Comparison of ENCODE assay signal across 18 mouse cellular contexts in the genomic region with DNA sequence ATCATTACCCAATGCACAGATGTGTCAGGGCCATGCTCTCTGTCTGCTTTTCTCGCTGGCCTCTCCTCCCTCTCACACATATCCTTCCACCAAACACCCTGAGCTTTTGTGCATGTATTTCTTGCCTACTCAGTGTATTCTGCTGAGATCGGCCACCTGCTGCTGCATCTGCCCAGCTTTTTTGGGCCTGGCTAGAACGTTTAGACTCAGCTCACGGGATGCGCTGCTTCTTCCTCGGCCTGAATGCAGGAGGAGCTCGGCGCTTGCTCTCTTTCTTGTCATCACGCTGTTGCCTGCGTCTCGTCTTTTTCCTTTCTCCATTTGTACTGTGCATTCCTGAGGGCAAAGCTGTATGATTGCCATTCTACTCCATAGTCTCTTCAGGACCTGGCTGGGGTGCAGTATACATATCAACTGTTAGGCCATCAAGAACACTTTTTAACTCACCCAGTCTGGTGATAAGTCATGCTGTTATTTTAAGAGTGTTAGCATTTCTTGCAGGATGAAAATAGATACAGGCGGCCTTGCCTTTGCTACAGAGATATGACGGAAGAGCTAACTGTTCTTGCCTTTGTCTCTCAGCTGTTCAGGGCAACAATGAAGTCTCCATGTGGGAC. TPM values are rescaled to one million over a fixed set of nuclear protein-coding genes. Genes with fewer than 3 reads are reported as not detected.
A peak's percentile ranks its signal among the peaks of the same experiment; 100 is the strongest.
DNase-seq lines count a peak whose midpoint lies in the region; ATAC-seq and TF ChIP-seq lines count a peak whose summit lies in the region.
"Had no signal": no experiment of that assay in that cellular context is flagged by ENCODE, and none has a peak within 500 bp of the region (broad histone marks: within the 10 kb centered on the region; RNA-seq: fewer than 3 reads in every experiment).

No protein-coding gene starts in this region.

- peak overlapping the region; percentile 15 for H3K4me2 ChIP-seq in heart, embryonic 14.5 days (ENCODE audit: low read length)
- H3K4me2 ChIP-seq: forebrain, embryonic 13.5 days; hindbrain, embryonic 14.5 days; midbrain, embryonic 15.5 days had no signal

- no peaks in the 10 kb centered on the region for H3K27me3 ChIP-seq in heart, embryonic 14.5 days (ENCODE audit: control insufficient read depth, insufficient read depth, low read length)
- H3K27me3 ChIP-seq in kidney, adult 2 months (replicated peaks; ENCODE audit: control insufficient read depth, insufficient read depth, low read length): no peaks in the 10 kb centered on the region
- H3K27me3 ChIP-seq: forebrain, embryonic 13.5 days; midbrain, embryonic 15.5 days had no signal

- H3K9ac ChIP-seq in heart, embryonic 14.5 days (ENCODE audit: low read length): no peak overlapping the region
- H3K9ac ChIP-seq: forebrain, embryonic 13.5 days; hindbrain, embryonic 14.5 days; liver, embryonic 14.5 days; midbrain, embryonic 15.5 days had no signal

- no peak for TF ChIP-seq CTCF in layer of hippocampus, adult 2 months (conservative IDR thresholded peaks at IDR 0.05)
- no peak for TF ChIP-seq CTCF in kidney, adult 2 months (conservative IDR thresholded peaks at IDR 0.05; ENCODE audit: insufficient read depth, insufficient read length, low read depth, low read length)

- DNase-seq in heart, postnatal 25 days (ENCODE audit: low spot score): no peak
- DNase-seq in frontal cortex, adult 2 months (ENCODE audit: extremely low spot score in 1 of 2, low spot score in 1 of 2): peak; percentile 57 to 74
- DNase-seq in layer of hippocampus, adult 2 months (ENCODE audit: low spot score in 2 of 2): peak; percentile 49 to 67
- peak; percentile 72 to 86 for DNase-seq in right cerebral cortex, postnatal 10 days (ENCODE audit: low spot score in 2 of 2)
- no peak for DNase-seq in kidney, adult 2 months
- no peak for DNase-seq in testis, postnatal 14 days (ENCODE audit: low spot score)
- DNase-seq: adrenal gland, postnatal 10 days; cerebellum, adult 9-11 months; embryo, embryonic 11 days; kidney, postnatal 25 days had no signal

- H3K4me1 ChIP-seq in heart, embryonic 14.5 days (ENCODE audit: control insufficient read depth in 2 of 2, insufficient read depth in 2 of 2, low read length in 2 of 2): peaks cover 17 to 19% of the 10 kb centered on the region in 2 experiments
- H3K4me1 ChIP-seq in kidney, adult 2 months (ENCODE audit: control insufficient read depth, insufficient read depth, low read length): no peaks in the 10 kb centered on the region

- H3K4me3 ChIP-seq in heart, embryonic 14.5 days (ENCODE audit: control insufficient read depth in 1 of 2, insufficient read depth in 1 of 2, low read depth in 1 of 2, low read length in 2 of 2): no peak overlapping the region
- no peak overlapping the region for H3K4me3 ChIP-seq in layer of hippocampus, adult 2 months
- no peak overlapping the region for H3K4me3 ChIP-seq in kidney, adult 2 months (ENCODE audit: insufficient read depth, low read depth, low read length)
- H3K4me3 ChIP-seq: forebrain, embryonic 13.5 days; midbrain, embryonic 15.5 days had no signal

- peaks cover 69% of the 10 kb centered on the region for H3K36me3 ChIP-seq in heart, embryonic 14.5 days (ENCODE audit: control insufficient read depth, insufficient read depth, low read length)
- H3K36me3 ChIP-seq in kidney, adult 2 months (ENCODE audit: control insufficient read depth, insufficient read depth, low read length): peaks cover 1% of the 10 kb centered on the region; the same call in 1 of the 2 replicates

- TF ChIP-seq POLR2A in kidney, adult 2 months (IDR thresholded peaks at IDR 0.05; ENCODE audit: low read depth, low read length): no peak

- intact Hi-C loops in heart, postnatal 25 days (cut with DNase I): no loop called here

- 26% methylated on average over 13 of the region's 13 CpGs for WGBS in heart, embryonic 14.5 days
- WGBS in kidney, adult 2 months: 91% methylated on average over 13 of the region's 13 CpGs

- H3K9me3 ChIP-seq in heart, embryonic 14.5 days (ENCODE audit: control insufficient read depth, low read length): no peaks in the 10 kb centered on the region
- H3K9me3 ChIP-seq: forebrain, embryonic 13.5 days; midbrain, embryonic 15.5 days had no signal

- ATAC-seq in heart, embryonic 14.5 days (ENCODE audit: insufficient number of reproducible peaks, insufficient read depth, low FRiP score, low read depth): peak; percentile 83
- ATAC-seq: CD4-positive, CD25-positive, alpha-beta regulatory T cell, adult 4 months; forebrain, embryonic 13.5 days; intestine, postnatal 0 days; lung, postnatal 0 days; midbrain, embryonic 15.5 days had no signal

- peak overlapping the region; percentile 74 to 84 for H3K27ac ChIP-seq in heart, embryonic 14.5 days (replicated peaks in 1 of 2; ENCODE audit: control insufficient read depth in 1 of 2, insufficient read depth in 1 of 2, low read depth in 2 of 2, low read length in 2 of 2)
- H3K27ac ChIP-seq in layer of hippocampus, adult 2 months: peak overlapping the region; percentile 56
- H3K27ac ChIP-seq in kidney, adult 2 months (ENCODE audit: insufficient read depth, low read depth, low read length): no peak overlapping the region
- H3K27ac ChIP-seq: forebrain, embryonic 13.5 days; hindbrain, embryonic 14.5 days; liver, embryonic 14.5 days; midbrain, embryonic 15.5 days had no signal

RNA-seq across cellular contexts. Expression of gene Pik3r4, which starts 41.9 kb away (rescaled TPM):
- polyA plus RNA-seq in heart, embryonic 14.5 days (2014; fragmentation: Nextera tagmentation; extraction: Ambion mirVana): 19.8 and 20.6 TPM in 2 replicates
- total RNA-seq in heart, postnatal 25 days (2021): 10 to 100 TPM; 22.8 to 22.9 TPM
- polyA plus RNA-seq in frontal cortex, adult 2 months (2012; rRNA removed): 26.9 and 27.1 TPM in 2 replicates
- 10 to 100 TPM; 46.2 to 48.4 TPM for total RNA-seq in layer of hippocampus, adult 2 months (2021)
- 16.6 and 16.9 TPM in 2 replicates for polyA plus RNA-seq in kidney, adult 2 months (2012; rRNA removed)

Comparison
In these comparisons a context has a peak if more than half of its experiments do, and no peak if none do; other contexts are left out.
1. DNase-seq: peak in frontal cortex, adult 2 months (2 of 2), layer of hippocampus, adult 2 months (2 of 2) and right cerebral cortex, postnatal 10 days (2 of 2); none in heart, postnatal 25 days (single experiment), kidney, adult 2 months (single experiment) and testis, postnatal 14 days (single experiment).